Mouse (Mus musculus): Measurements from ENCODE around the gene Nfib.

DNA sequence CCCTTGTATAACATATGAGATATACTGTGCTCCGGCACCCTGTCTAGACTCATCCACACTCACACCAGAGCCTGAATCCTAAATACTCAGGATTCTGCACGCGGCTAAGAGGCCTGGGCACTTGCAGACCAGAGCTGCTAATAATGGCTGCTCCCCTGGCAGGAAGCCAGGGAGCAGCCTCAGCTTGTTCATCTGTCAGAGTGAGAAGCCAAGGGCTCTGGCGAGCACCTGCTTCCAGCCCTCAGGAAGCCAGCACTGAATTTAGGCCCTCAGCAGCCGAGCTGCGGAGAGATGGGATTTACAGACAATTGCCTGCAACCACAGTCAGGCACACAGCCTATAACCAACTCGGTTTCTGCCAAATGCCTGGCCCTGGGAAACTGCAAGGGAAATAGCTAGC is 15.3 kb downstream of the Nfib start:
- no peak for TF ChIP-seq CTCF (IDR thresholded peaks at IDR 0.05; ENCODE audit: low read depth, low read length)
- TF ChIP-seq GATA1 (IDR thresholded peaks at IDR 0.05; ENCODE audit: borderline replicate concordance, low read length) = no peak
- TF ChIP-seq TAL1 (conservative IDR thresholded peaks at IDR 0.05; ENCODE audit: low read depth, low read length) = no peak
- TF ChIP-seq GATA2 (IDR thresholded peaks at IDR 0.05; ENCODE audit: borderline replicate concordance, low read depth, low read length) = no peak
- no peak for TF ChIP-seq POLR2AphosphoS5 (IDR thresholded peaks at IDR 0.05; ENCODE audit: insufficient replicate concordance, low read depth, low read length)

Data from G1E (cell line).